In genomic region chr19:42829196-42829595, GRCm38 (mm10) we compare ENCODE assay signal across 32 mouse cellular contexts. TPM values are rescaled to one million over a fixed set of nuclear protein-coding genes. Genes with fewer than 3 reads are reported as not detected.
DNase-seq lines count a peak whose midpoint lies in the region; ATAC-seq and TF ChIP-seq lines count a peak whose summit lies in the region.
"Had no signal": no experiment of that assay in that cellular context is flagged by ENCODE, and none has a peak within 500 bp of the region (broad histone marks: within the 10 kb centered on the region; RNA-seq: fewer than 3 reads in every experiment).

No protein-coding gene starts in this region.

- H3K36me3 ChIP-seq in lung, postnatal 0 days (ENCODE audit: insufficient read depth, low read length), result no peaks in the 10 kb centered on the region
- no peaks in the 10 kb centered on the region for H3K36me3 ChIP-seq in forebrain, embryonic 12.5 days (replicated peaks)
- H3K36me3 ChIP-seq: embryonic facial prominence, embryonic 10.5 days; embryonic facial prominence, embryonic 15.5 days; heart, embryonic 13.5 days; hindbrain, embryonic 10.5 days; intestine, embryonic 15.5 days; liver, embryonic 13.5 days had no signal

- H3K27me3 ChIP-seq in lung, postnatal 0 days (replicated peaks; ENCODE audit: insufficient read depth, low read length), result no peaks in the 10 kb centered on the region
- H3K27me3 ChIP-seq in forebrain, embryonic 12.5 days, result no peaks in the 10 kb centered on the region
- H3K27me3 ChIP-seq: embryonic facial prominence, embryonic 15.5 days; forebrain, embryonic 13.5 days; heart, embryonic 13.5 days; intestine, embryonic 15.5 days; liver, embryonic 13.5 days had no signal

- H3K9ac ChIP-seq in lung, postnatal 0 days (replicated peaks; ENCODE audit: low read depth), result no peak overlapping the region
- H3K9ac ChIP-seq in forebrain, embryonic 12.5 days, result no peak overlapping the region
- H3K9ac ChIP-seq: embryonic facial prominence, embryonic 15.5 days; forebrain, embryonic 13.5 days; heart, embryonic 13.5 days; intestine, embryonic 15.5 days; liver, embryonic 13.5 days; lung, embryonic 14.5 days had no signal

- no peaks in the 10 kb centered on the region for H3K9me3 ChIP-seq in lung, postnatal 0 days (ENCODE audit: low read length)
- H3K9me3 ChIP-seq in forebrain, embryonic 12.5 days, result no peaks in the 10 kb centered on the region
- H3K9me3 ChIP-seq: embryonic facial prominence, embryonic 10.5 days; embryonic facial prominence, embryonic 15.5 days; forebrain, embryonic 13.5 days; heart, embryonic 13.5 days; intestine, embryonic 15.5 days; liver, embryonic 13.5 days had no signal

- TF ChIP-seq EP300 in lung, postnatal 0 days (IDR thresholded peaks at IDR 0.05), result peak; percentile 58; the same call in 1 of the 2 replicates

- no peak for TF ChIP-seq CTCF in lung, postnatal 0 days (IDR thresholded peaks at IDR 0.05)

- peaks cover 3% of the 10 kb centered on the region; the same call in 1 of the 2 replicates for H3K4me1 ChIP-seq in lung, postnatal 0 days (ENCODE audit: insufficient read depth, low read depth, low read length)
- no peaks in the 10 kb centered on the region for H3K4me1 ChIP-seq in forebrain, embryonic 12.5 days
- H3K4me1 ChIP-seq: embryonic facial prominence, embryonic 10.5 days; embryonic facial prominence, embryonic 15.5 days; forebrain, embryonic 13.5 days; hindbrain, embryonic 10.5 days; intestine, embryonic 15.5 days; liver, embryonic 13.5 days had no signal

- H3K4me2 ChIP-seq in lung, postnatal 0 days (replicated peaks; ENCODE audit: low read depth, low read length), result no peak overlapping the region
- H3K4me2 ChIP-seq in forebrain, embryonic 12.5 days, result no peak overlapping the region
- H3K4me2 ChIP-seq: embryonic facial prominence, embryonic 15.5 days; forebrain, embryonic 13.5 days; heart, embryonic 13.5 days; intestine, embryonic 15.5 days; liver, embryonic 13.5 days; lung, embryonic 14.5 days had no signal

- DNase-seq in 416B (ENCODE audit: low read depth) (peak; percentile 2), adipocyte (ENCODE audit: low spot score) (no peak)
- peak; percentile 85 for DNase-seq in lung, postnatal 0 days (ENCODE audit: low spot score)
- DNase-seq in lung, postnatal 4 days, result peak; percentile 33 to 81
- DNase-seq in urinary bladder, postnatal 25 days (ENCODE audit: low spot score), result no peak
- DNase-seq: adrenal gland, postnatal 14 days; cerebellum, adult 2 months; cerebellum, postnatal 14 days; gastrocnemius, postnatal 14 days; heart, postnatal 10 days; kidney, adult 2 months; kidney, postnatal 36 days; left cerebral cortex, postnatal 4 days; liver, embryonic 13.5 days; lung, embryonic 14.5 days; midbrain, embryonic 14.5 days; retina, postnatal 1 day; right cerebral cortex, postnatal 25 days; spleen, adult 18-20 months; thymus, adult 18-20 months; thymus, postnatal 25 days had no signal

- H3K27ac ChIP-seq in lung, postnatal 0 days (ENCODE audit: low read length), result no peak overlapping the region
- no peak overlapping the region for H3K27ac ChIP-seq in forebrain, embryonic 12.5 days
- H3K27ac ChIP-seq: embryonic facial prominence, embryonic 10.5 days; embryonic facial prominence, embryonic 15.5 days; forebrain, embryonic 13.5 days; heart, embryonic 13.5 days; hindbrain, embryonic 10.5 days; intestine, embryonic 15.5 days; layer of hippocampus, adult 2 months; liver, embryonic 13.5 days had no signal

- WGBS in lung, postnatal 0 days, result 38% methylated on average over 4 of the region's 4 CpGs
- WGBS in forebrain, embryonic 12.5 days, result 73% methylated on average over 4 of the region's 4 CpGs

- peak; percentile 71 to 75 for ATAC-seq in hematopoietic stem cell, adult 5-6 weeks (replicated peaks in 1 of 2; ENCODE audit: insufficient read depth in 1 of 2, low FRiP score in 2 of 2, low TSS enrichment in 1 of 2, low read depth in 1 of 2, poor library complexity in 2 of 2, severe bottlenecking in 2 of 2)
- peak; percentile 95 for ATAC-seq in lung, postnatal 0 days
- no peak for ATAC-seq in forebrain, embryonic 12.5 days (ENCODE audit: low FRiP score)
- ATAC-seq: forebrain, embryonic 13.5 days; hindbrain, embryonic 16.5 days; intestine, embryonic 15.5 days; Patski had no signal

- no peak overlapping the region for H3K4me3 ChIP-seq in lung, postnatal 0 days (ENCODE audit: low read depth, low read length)
- H3K4me3 ChIP-seq in forebrain, embryonic 12.5 days (replicated peaks), result no peak overlapping the region
- H3K4me3 ChIP-seq: embryonic facial prominence, embryonic 10.5 days; embryonic facial prominence, embryonic 15.5 days; forebrain, embryonic 13.5 days; heart, embryonic 13.5 days; hindbrain, embryonic 10.5 days; intestine, embryonic 15.5 days; layer of hippocampus, adult 2 months; liver, embryonic 13.5 days had no signal

RNA-seq across cellular contexts. Expression of gene Hps1, which starts 49.4 kb away (rescaled TPM):
- total RNA-seq in hematopoietic stem cell, adult 5-6 weeks (2017), result 32.6 and 37.1 TPM in 2 replicates
- polyA plus RNA-seq in lung, postnatal 0 days (2015; fragmentation: Nextera tagmentation; extraction: Ambion mirVana), result 8.0 and 8.8 TPM in 2 replicates
- 16.4 and 16.9 TPM in 2 replicates for polyA plus RNA-seq in forebrain, embryonic 12.5 days (2016; fragmentation: Nextera tagmentation; extraction: Ambion mirVana)

Comparison
In these comparisons a context has a peak if more than half of its experiments do, and no peak if none do; other contexts are left out.
1. DNase-seq: peak in 416B (single experiment), lung, postnatal 0 days (single experiment) and lung, postnatal 4 days (2 of 2); none in adipocyte (single experiment) and urinary bladder, postnatal 25 days (single experiment).